Mouse (Mus musculus) MEL (cell line): ENCODE measurements around the gene Atp8a1.
A peak's percentile ranks its signal among the peaks of the same experiment; 100 is the strongest.

Experiments used
- BHLHE40 ChIP-seq: IDR thresholded peaks from 2 replicates; pipeline ENCODE4 v1.6.1; 2012; ENCODE audit warnings: low read depth, mild to moderate bottlenecking, inconsistent platforms, low read length, improper control_type of control experiment, borderline replicate concordance
- CHD2 ChIP-seq: IDR thresholded peaks from 2 replicates; pipeline ENCODE4 v1.6.1; 2011; ENCODE audit warnings: low read length, improper control_type of control experiment
- CTCF ChIP-seq, 3 experiments: IDR thresholded peaks in 2 of 3; conservative IDR thresholded peaks in 1 of 3; 2 replicates each; pipeline ENCODE4 v1.5.1; 2011 to 2012; ENCODE audit warnings: low read length in 3 of 3, low read depth in 2 of 3, mild to moderate bottlenecking in 2 of 3, improper control_type of control experiment in 1 of 3, inconsistent platforms in 1 of 3, mixed read lengths in 1 of 3, moderate library complexity in 1 of 3; ENCODE audit not compliant: control insufficient read depth in 1 of 3, insufficient read depth in 1 of 3, poor library complexity in 1 of 3, severe bottlenecking in 1 of 3
- EP300 ChIP-seq, 2 experiments: IDR thresholded peaks; 2 replicates each; pipeline ENCODE4 v1.6.1; 2011; ENCODE audit warnings: improper control_type of control experiment in 2 of 2, low read length in 2 of 2, low read depth in 1 of 2, mild to moderate bottlenecking in 1 of 2
- GATA1 ChIP-seq: IDR thresholded peaks from 2 replicates; pipeline ENCODE4 v1.6.1; 2011; ENCODE audit warnings: low read depth, low read length, improper control_type of control experiment
- MEF2A ChIP-seq: IDR thresholded peaks from 2 replicates; pipeline ENCODE4 v1.6.1; 2014; ENCODE audit warnings: low read depth, mild to moderate bottlenecking, inconsistent platforms, low read length, improper control_type of control experiment; ENCODE audit not compliant: poor library complexity, insufficient replicate concordance, severe bottlenecking; ENCODE audit errors: extremely low read depth
- NRF1 ChIP-seq: IDR thresholded peaks from 2 replicates; pipeline ENCODE4 v1.6.1; 2014; ENCODE audit warnings: low read depth, mild to moderate bottlenecking, inconsistent platforms, low read length, improper control_type of control experiment, moderate library complexity; ENCODE audit not compliant: poor library complexity, insufficient read depth, severe bottlenecking
- POLR2A ChIP-seq, 2 experiments: IDR thresholded peaks; 2 replicates each; pipeline ENCODE4 v1.6.1; 2011 to 2012; ENCODE audit warnings: low read length in 2 of 2, mild to moderate bottlenecking in 2 of 2, control low read depth in 1 of 2, improper control_type of control experiment in 1 of 2, low read depth in 1 of 2, moderate library complexity in 1 of 2; ENCODE audit not compliant: control insufficient read depth in 1 of 2, insufficient read depth in 1 of 2, poor library complexity in 1 of 2
- POLR2AphosphoS5 ChIP-seq: IDR thresholded peaks from 2 replicates; pipeline ENCODE4 v1.6.1; 2012; ENCODE audit warnings: low read depth, borderline replicate concordance, mild to moderate bottlenecking, inconsistent platforms, low read length, moderate library complexity, mixed read lengths
- SIN3A ChIP-seq: IDR thresholded peaks from 2 replicates; pipeline ENCODE4 v1.6.1; 2012; ENCODE audit warnings: low read length, improper control_type of control experiment, inconsistent platforms
- TCF12 ChIP-seq: IDR thresholded peaks from 2 replicates; pipeline ENCODE4 v1.6.1; 2014; ENCODE audit warnings: low read depth, mild to moderate bottlenecking, inconsistent platforms, low read length, improper control_type of control experiment, moderate library complexity
- USF1 ChIP-seq: IDR thresholded peaks from 2 replicates; pipeline ENCODE4 v1.6.1; 2014; ENCODE audit warnings: low read depth, mild to moderate bottlenecking, inconsistent platforms, low read length, improper control_type of control experiment, moderate library complexity
- ZC3H11A ChIP-seq: IDR thresholded peaks from 2 replicates; pipeline ENCODE4 v1.6.1; 2012; ENCODE audit warnings: low read depth, mild to moderate bottlenecking, inconsistent platforms, low read length, improper control_type of control experiment
- ZMIZ1 ChIP-seq: IDR thresholded peaks from 2 replicates; pipeline ENCODE4 v1.6.1; 2012; ENCODE audit warnings: low read depth, mild to moderate bottlenecking, inconsistent platforms, low read length, improper control_type of control experiment, moderate library complexity

- peak; percentile 37 to 47; a peak in 3 of 4 replicates for TF ChIP-seq EP300 (IDR thresholded peaks at IDR 0.05; ENCODE audit: low read depth in 1 of 2, low read length in 2 of 2)
- no peak for TF ChIP-seq NRF1
- no peak for TF ChIP-seq SIN3A
- no peak for TF ChIP-seq BHLHE40
- no peak for TF ChIP-seq USF1
- no peak for TF ChIP-seq CHD2
- peak; percentile 55 for TF ChIP-seq GATA1
- TF ChIP-seq MEF2A = no peak
- TF ChIP-seq POLR2A (IDR thresholded peaks at IDR 0.05; ENCODE audit: control insufficient read depth in 1 of 2, insufficient read depth in 1 of 2, low read depth in 1 of 2, low read length in 2 of 2, poor library complexity in 1 of 2) = no peak
- TF ChIP-seq CTCF (IDR thresholded peaks at IDR 0.05 in 2 of 3, conservative IDR thresholded peaks at IDR 0.05 in 1 of 3; ENCODE audit: control insufficient read depth in 1 of 3, insufficient read depth in 1 of 3, low read depth in 2 of 3, low read length in 3 of 3, poor library complexity in 1 of 3, severe bottlenecking in 1 of 3) = no peak
- no peak for TF ChIP-seq POLR2AphosphoS5
- TF ChIP-seq ZMIZ1 = no peak
- TF ChIP-seq ZC3H11A = no peak
- TF ChIP-seq TCF12 = peak; percentile 50; the same call in 1 of the 2 replicates
Observed at GRCm38 (mm10) chr5:67871414-67871813, 24.2 kb upstream of the Atp8a1 start.
